Mouse (Mus musculus) embryonic fibroblast, embryonic 13.5 days (primary cell): Measurements from ENCODE around the gene 2700049A03Rik. TPM values are rescaled to one million over a fixed set of nuclear protein-coding genes. Genes with fewer than 3 reads are reported as not detected.

Source experiments
- H3K27ac ChIP-seq: 2 replicates; pipeline ENCODE4 v1.5.1; 2012; ENCODE audit warnings: low read length, control low read depth, inconsistent platforms; ENCODE audit not compliant: insufficient read depth
- H3K4me1 ChIP-seq: 2 replicates; pipeline ENCODE4 v1.6.1; 2011; ENCODE audit warnings: low read length; ENCODE audit not compliant: control insufficient read depth, insufficient read depth
- H3K4me3 ChIP-seq: 2 replicates; pipeline ENCODE4 v1.5.1; 2011; ENCODE audit warnings: mild to moderate bottlenecking, control low read depth, low read length; ENCODE audit not compliant: insufficient read depth
- CTCF ChIP-seq: IDR thresholded peaks from 2 replicates; pipeline ENCODE4 v1.5.1; 2011; ENCODE audit warnings: mild to moderate bottlenecking, control low read depth, low read length, moderate library complexity, borderline replicate concordance; ENCODE audit not compliant: insufficient read depth
- POLR2A ChIP-seq: IDR thresholded peaks from 2 replicates; pipeline ENCODE4 v1.6.1; 2011; ENCODE audit warnings: low read depth, mild to moderate bottlenecking, control low read depth, low read length, moderate library complexity
- polyA plus RNA-seq: library from polyadenylated mRNA; stranded (reverse); fragments of >200 nt; gene quantifications from 2 replicates; pipeline ENCODE4 v1.2.4, GENCODE M21; 2011; ENCODE audit warnings: low read depth; ENCODE audit not compliant: missing spikeins, insufficient read length

Gene 2700049A03Rik
- polyA plus RNA-seq, 1 experiment, result 7.0 TPM

- Histone ChIP-seq H3K4me3 (no peak overlapping the region), H3K4me1 (no peaks in the 10 kb centered on the region), H3K27ac (no peak overlapping the region)
- TF ChIP-seq POLR2A (no peak), CTCF (no peak)
Observed at GRCm38 (mm10) chr12:71281201-71281768, 144.6 kb downstream of the 2700049A03Rik start.

GRCm38 (mm10) chr12:71285399-71285798, 148.8 kb downstream of the 2700049A03Rik start:
- H3K27ac ChIP-seq, result no peak overlapping the region
- no peak for TF ChIP-seq POLR2A
- TF ChIP-seq CTCF, result no peak
- no peak overlapping the region for H3K4me3 ChIP-seq
- H3K4me1 ChIP-seq, result no peaks in the 10 kb centered on the region

- TF ChIP-seq POLR2A (no peak), CTCF (no peak)
- no peak overlapping the region for H3K27ac ChIP-seq
- no peak overlapping the region for H3K4me3 ChIP-seq
- no peaks in the 10 kb centered on the region for H3K4me1 ChIP-seq
Observed at GRCm38 (mm10) chr12:71290460-71290859, 153.8 kb downstream of the 2700049A03Rik start.

Other genes starting within 250 kb of the 2700049A03Rik start
- gene Actr10, start 199.0 kb upstream of the 2700049A03Rik start, polyA plus RNA-seq, result 230 and 238 TPM in 2 replicates
- 417 and 446 TPM in 2 replicates for gene Psma3, start 162.2 kb upstream of the 2700049A03Rik start, polyA plus RNA-seq
- 14.0 and 17.7 TPM in 2 replicates for gene Arid4a, start 120.9 kb upstream of the 2700049A03Rik start, polyA plus RNA-seq
- not detected in 2 replicates for gene Tomm20l, start 25.4 kb upstream of the 2700049A03Rik start, polyA plus RNA-seq
- gene Timm9, start 164 bp upstream of the 2700049A03Rik start, polyA plus RNA-seq, result 34.0 and 35.6 TPM in 2 replicates
- 8.9 and 13.1 TPM in 2 replicates for gene Dact1, start 173.0 kb downstream of the 2700049A03Rik start, polyA plus RNA-seq